In the genomic region with DNA sequence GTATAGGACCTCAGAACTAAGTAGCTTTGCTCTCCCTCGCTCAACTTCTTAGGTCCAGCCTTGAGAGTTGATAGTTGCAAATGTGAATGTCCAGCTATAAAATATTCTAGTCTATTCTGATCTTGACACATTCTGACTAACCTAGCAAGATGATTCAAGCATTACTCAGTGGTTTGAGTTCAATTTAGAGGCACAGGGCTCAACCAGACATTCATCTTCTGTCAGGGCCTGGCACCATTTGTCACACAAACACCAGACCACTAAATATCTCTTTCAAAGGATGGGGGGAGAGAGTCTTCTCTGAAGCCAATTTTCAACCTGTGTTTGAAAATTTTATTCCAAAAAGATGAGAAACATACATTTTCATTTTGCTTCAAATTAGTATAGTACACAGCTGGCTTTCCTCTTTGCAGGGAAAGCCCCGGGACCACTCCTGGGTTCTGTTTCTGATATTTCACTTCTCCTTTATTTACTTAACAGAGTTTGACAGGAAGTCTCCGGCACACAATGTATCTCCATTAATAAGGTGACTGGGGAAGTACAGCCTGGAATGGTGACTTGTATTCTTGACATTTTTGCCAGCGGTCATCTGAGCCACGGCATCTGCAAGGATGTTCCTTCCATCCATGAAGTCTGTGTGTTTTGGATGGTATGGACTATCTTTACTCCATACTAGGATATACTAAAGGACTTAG, we compare ENCODE assay signal across 15 mouse cellular contexts.
DNase-seq lines count a peak whose midpoint lies in the region; ATAC-seq and TF ChIP-seq lines count a peak whose summit lies in the region.
"Had no signal": no experiment of that assay in that cellular context is flagged by ENCODE, and none has a peak within 500 bp of the region (broad histone marks: within the 10 kb centered on the region; RNA-seq: fewer than 3 reads in every experiment).

No protein-coding gene starts in this region.

- H3K9me3 ChIP-seq in kidney, postnatal 0 days (replicated peaks; ENCODE audit: low read length), result no peaks in the 10 kb centered on the region
- H3K9me3 ChIP-seq: forebrain, embryonic 13.5 days; hindbrain, embryonic 15.5 days; midbrain, embryonic 13.5 days had no signal

- peak; percentile 5 for DNase-seq in kidney, postnatal 0 days (ENCODE audit: low spot score)
- DNase-seq in kidney, postnatal 4 days, result no peak
- peak; percentile 20 for DNase-seq in 3134 (ENCODE audit: extremely low read depth, insufficient read length, low spot score)
- DNase-seq in 3T3-L1 (ENCODE audit: low read depth, low spot score), result peak; percentile 92
- DNase-seq in liver, result no peak
- no peak for DNase-seq in cerebellum, postnatal 10 days
- DNase-seq: cerebellum, postnatal 36 days; kidney, adult 11 months; kidney, postnatal 36 days; right cerebral cortex, postnatal 14 days; thymus, postnatal 14 days had no signal

- no peak for ATAC-seq in kidney, postnatal 0 days (replicated peaks; ENCODE audit: low FRiP score, low read depth)
- ATAC-seq: forebrain, embryonic 13.5 days; midbrain, embryonic 13.5 days had no signal

- H3K27ac ChIP-seq in kidney, postnatal 0 days, result no peak overlapping the region
- H3K27ac ChIP-seq in embryonic fibroblast, embryonic 13.5 days (ENCODE audit: insufficient read depth, low read length), result peak overlapping the region; percentile 63
- H3K27ac ChIP-seq: forebrain, embryonic 13.5 days; hindbrain, embryonic 15.5 days; midbrain, embryonic 13.5 days had no signal

- WGBS in kidney, postnatal 0 days, result 49% methylated on average over 5 of the region's 5 CpGs

- H3K4me1 ChIP-seq in kidney, postnatal 0 days (replicated peaks; ENCODE audit: insufficient read depth, low read length), result no peaks in the 10 kb centered on the region
- H3K4me1 ChIP-seq in embryonic fibroblast, embryonic 13.5 days (ENCODE audit: control insufficient read depth, insufficient read depth, low read length), result peaks cover 8% of the 10 kb centered on the region
- H3K4me1 ChIP-seq: forebrain, embryonic 13.5 days; hindbrain, embryonic 15.5 days; midbrain, embryonic 13.5 days had no signal

- H3K9ac ChIP-seq in kidney, postnatal 0 days (ENCODE audit: low read depth, low read length), result no peak overlapping the region
- H3K9ac ChIP-seq: forebrain, embryonic 13.5 days; hindbrain, embryonic 15.5 days; midbrain, embryonic 13.5 days had no signal

- H3K4me3 ChIP-seq in kidney, postnatal 0 days (replicated peaks; ENCODE audit: low read depth, low read length), result no peak overlapping the region
- H3K4me3 ChIP-seq in embryonic fibroblast, embryonic 13.5 days (ENCODE audit: insufficient read depth, low read length), result no peak overlapping the region
- H3K4me3 ChIP-seq: forebrain, embryonic 13.5 days; hindbrain, embryonic 15.5 days; midbrain, embryonic 13.5 days had no signal

- TF ChIP-seq CTCF in kidney, postnatal 0 days (IDR thresholded peaks at IDR 0.05; ENCODE audit: low read depth), result no peak
- TF ChIP-seq CTCF in embryonic fibroblast, embryonic 13.5 days (IDR thresholded peaks at IDR 0.05; ENCODE audit: borderline replicate concordance, insufficient read depth, low read length), result no peak

- no peaks in the 10 kb centered on the region for H3K36me3 ChIP-seq in kidney, postnatal 0 days (ENCODE audit: insufficient read depth, low read length)
- H3K36me3 ChIP-seq: hindbrain, embryonic 15.5 days; midbrain, embryonic 13.5 days had no signal

- no peak for TF ChIP-seq POLR2A in embryonic fibroblast, embryonic 13.5 days (IDR thresholded peaks at IDR 0.05; ENCODE audit: low read depth, low read length)

- no peaks in the 10 kb centered on the region for H3K27me3 ChIP-seq in kidney, postnatal 0 days (ENCODE audit: insufficient read depth, low read length)
- H3K27me3 ChIP-seq: forebrain, embryonic 13.5 days; hindbrain, embryonic 15.5 days; midbrain, embryonic 13.5 days had no signal

- no peak overlapping the region for H3K4me2 ChIP-seq in kidney, postnatal 0 days (ENCODE audit: low read length)
- H3K4me2 ChIP-seq: forebrain, embryonic 13.5 days; hindbrain, embryonic 15.5 days; midbrain, embryonic 13.5 days had no signal

Comparison
In these comparisons a context has a peak if more than half of its experiments do, and no peak if none do; other contexts are left out.
1. DNase-seq: peak in kidney, postnatal 0 days (single experiment), 3134 (single experiment) and 3T3-L1 (single experiment); none in kidney, postnatal 4 days (0 of 2), liver (single experiment) and cerebellum, postnatal 10 days (0 of 2).